Comparison of ENCODE assay signal across 18 mouse cellular contexts in genomic region chr4:102275716-102276115, GRCm38 (mm10).
DNase-seq lines count a peak whose midpoint lies in the region; ATAC-seq lines count a peak whose summit lies in the region.
"Had no signal": no experiment of that assay in that cellular context is flagged by ENCODE, and none has a peak within 500 bp of the region (broad histone marks: within the 10 kb centered on the region; RNA-seq: fewer than 3 reads in every experiment).

No protein-coding gene starts in this region.

- intact Hi-C loops in gastrocnemius, postnatal 14 days (cut with DNase I; ENCODE audit: low total_unique reads) = no loop called here

- H3K9ac ChIP-seq in heart, embryonic 12.5 days = no peak overlapping the region
- H3K9ac ChIP-seq in intestine, embryonic 15.5 days = no peak overlapping the region
- H3K9ac ChIP-seq: heart, embryonic 15.5 days; lung, embryonic 15.5 days had no signal

- 70% methylated on average over 4 of the region's 4 CpGs for WGBS in heart, embryonic 12.5 days
- 75% methylated on average over 4 of the region's 4 CpGs for WGBS in intestine, embryonic 15.5 days

- peak; percentile 5 for DNase-seq in gastrocnemius, postnatal 14 days
- DNase-seq in gastrocnemius, postnatal 4 days (ENCODE audit: low spot score in 2 of 2) = no peak
- DNase-seq in frontal cortex, postnatal 36 days (ENCODE audit: low spot score in 2 of 2) = peak; percentile 21 to 50
- peak; percentile 27 to 29 for DNase-seq in left cerebral cortex, adult 18-20 months (ENCODE audit: low spot score in 2 of 2)
- peak; percentile 15 for DNase-seq in right cerebral cortex, postnatal 14 days
- DNase-seq in urinary bladder, postnatal 14 days (ENCODE audit: low spot score) = no peak
- DNase-seq: adrenal gland, adult 2 months; cerebellum, adult 9-11 months; gastrocnemius, postnatal 25 days; kidney, adult 2 months; spleen, adult 18-20 months had no signal

- no peaks in the 10 kb centered on the region for H3K27me3 ChIP-seq in heart, embryonic 12.5 days (replicated peaks)
- no peaks in the 10 kb centered on the region for H3K27me3 ChIP-seq in intestine, embryonic 15.5 days (replicated peaks)
- H3K27me3 ChIP-seq: heart, embryonic 15.5 days; lung, embryonic 15.5 days; megakaryocyte, embryonic 14.5 days had no signal

- H3K4me1 ChIP-seq in heart, embryonic 12.5 days (replicated peaks) = peaks cover 15% of the 10 kb centered on the region
- no peaks in the 10 kb centered on the region for H3K4me1 ChIP-seq in intestine, embryonic 15.5 days (replicated peaks)
- H3K4me1 ChIP-seq: lung, embryonic 15.5 days had no signal

- no peak overlapping the region for H3K4me3 ChIP-seq in heart, embryonic 12.5 days
- H3K4me3 ChIP-seq in intestine, embryonic 15.5 days (replicated peaks) = no peak overlapping the region
- H3K4me3 ChIP-seq: heart, embryonic 15.5 days; lung, embryonic 15.5 days; megakaryocyte, embryonic 14.5 days; myocyte had no signal

- no peak overlapping the region for H3K27ac ChIP-seq in heart, embryonic 12.5 days (ENCODE audit: poor library complexity, severe bottlenecking)
- H3K27ac ChIP-seq in intestine, embryonic 15.5 days = no peak overlapping the region
- H3K27ac ChIP-seq: heart, embryonic 15.5 days; lung, embryonic 15.5 days had no signal

- no peaks in the 10 kb centered on the region for H3K36me3 ChIP-seq in heart, embryonic 12.5 days
- no peaks in the 10 kb centered on the region for H3K36me3 ChIP-seq in intestine, embryonic 15.5 days
- H3K36me3 ChIP-seq: heart, embryonic 15.5 days; lung, embryonic 15.5 days had no signal

- no peaks in the 10 kb centered on the region for H3K9me3 ChIP-seq in heart, embryonic 12.5 days (replicated peaks)
- no peaks in the 10 kb centered on the region for H3K9me3 ChIP-seq in intestine, embryonic 15.5 days
- H3K9me3 ChIP-seq: heart, embryonic 15.5 days; lung, embryonic 15.5 days; megakaryocyte, embryonic 14.5 days had no signal

- H3K4me2 ChIP-seq in heart, embryonic 12.5 days = no peak overlapping the region
- H3K4me2 ChIP-seq in intestine, embryonic 15.5 days (replicated peaks) = no peak overlapping the region
- H3K4me2 ChIP-seq: heart, embryonic 15.5 days; liver, embryonic 11.5 days; lung, embryonic 15.5 days had no signal

- no peak for ATAC-seq in heart, embryonic 12.5 days (ENCODE audit: insufficient number of reproducible peaks, low FRiP score)
- no peak for ATAC-seq in intestine, embryonic 15.5 days

Comparison
In these comparisons a context has a peak if more than half of its experiments do, and no peak if none do; other contexts are left out.
1. DNase-seq: peak in gastrocnemius, postnatal 14 days (single experiment), frontal cortex, postnatal 36 days (2 of 2), left cerebral cortex, adult 18-20 months (2 of 2) and right cerebral cortex, postnatal 14 days (single experiment); none in gastrocnemius, postnatal 4 days (0 of 2) and urinary bladder, postnatal 14 days (single experiment).